Mouse (Mus musculus) right cerebral cortex, adult 18-20 months (tissue): ENCODE measurements at regions not wholly inside any gene's neighbourhood (a gene's known extent, or its start where the extent isn't known, plus 50 kb on each side); places are given as distances from the start of the nearest gene placed in this dataset.

ENCODE experiments used
- DNase-seq: peaks from one replicate; pipeline ENCODE4 v3.0.0; 2022; ENCODE audit warnings: mixed read lengths

GRCm38 (mm10) chr2:167752805-167753556, 63.4 kb upstream of the Tmem189 start:
- DNase-seq = peak; percentile 35

GRCm38 (mm10) chr2:167751585-167751984, 62.0 kb upstream of the Tmem189 start:
- no peak for DNase-seq

- DNase-seq = no peak
Observed at GRCm38 (mm10) chr2:167748297-167748696, 58.7 kb upstream of the Tmem189 start.

- DNase-seq = no peak
Observed at GRCm38 (mm10) chr2:167747164-167747843, 57.7 kb upstream of the Tmem189 start.

GRCm38 (mm10) chr2:167746344-167746743, 56.7 kb upstream of the Tmem189 start:
- DNase-seq = no peak

- no peak for DNase-seq
Observed at GRCm38 (mm10) chr2:167745409-167745808, 55.8 kb upstream of the Tmem189 start.

- no peak for DNase-seq
Observed at GRCm38 (mm10) chr2:167744080-167744479, 54.5 kb upstream of the Tmem189 start.

GRCm38 (mm10) chr2:167742479-167742878, 52.9 kb upstream of the Tmem189 start:
- no peak for DNase-seq

GRCm38 (mm10) chr2:167740516-167741189, 51.0 kb upstream of the Tmem189 start:
- no peak for DNase-seq
